17 mouse cellular contexts compared by ENCODE assay signal in genomic region chr5:112098469-112099085, GRCm38 (mm10).
DNase-seq lines count a peak whose midpoint lies in the region; ATAC-seq and TF ChIP-seq lines count a peak whose summit lies in the region.
"Had no signal": no experiment of that assay in that cellular context is flagged by ENCODE, and none has a peak within 500 bp of the region (broad histone marks: within the 10 kb centered on the region; RNA-seq: fewer than 3 reads in every experiment).

No protein-coding gene starts in this region.

- 31% methylated on average over 22 of the region's 22 CpGs for WGBS in forebrain, embryonic 13.5 days
- WGBS in forebrain, embryonic 11.5 days = 57% methylated on average over 22 of the region's 22 CpGs
- 26% methylated on average over 22 of the region's 22 CpGs for WGBS in forebrain, embryonic 15.5 days
- 21% methylated on average over 22 of the region's 22 CpGs for WGBS in hindbrain, postnatal 0 days
- 30% methylated on average over 22 of the region's 22 CpGs for WGBS in neural tube, embryonic 13.5 days
- 55% methylated on average over 22 of the region's 22 CpGs for WGBS in intestine, embryonic 16.5 days

- ATAC-seq in forebrain, embryonic 13.5 days = no peak
- ATAC-seq in forebrain, embryonic 11.5 days (replicated peaks; ENCODE audit: low FRiP score) = no peak
- no peak for ATAC-seq in forebrain, embryonic 15.5 days (replicated peaks)
- ATAC-seq in hindbrain, postnatal 0 days = no peak
- peak; percentile 28; the same call in 1 of the 2 replicates for ATAC-seq in neural tube, embryonic 13.5 days (ENCODE audit: low read depth)
- ATAC-seq in intestine, embryonic 16.5 days = no peak
- ATAC-seq: inflammation-experienced regulatory T-cells, adult 6 months had no signal

- no peaks in the 10 kb centered on the region for H3K36me3 ChIP-seq in forebrain, embryonic 13.5 days (ENCODE audit: poor library complexity, severe bottlenecking)
- H3K36me3 ChIP-seq in forebrain, embryonic 11.5 days (ENCODE audit: control insufficient read depth, insufficient read depth, low read length) = no peaks in the 10 kb centered on the region
- H3K36me3 ChIP-seq in forebrain, embryonic 15.5 days = no peaks in the 10 kb centered on the region
- no peaks in the 10 kb centered on the region for H3K36me3 ChIP-seq in hindbrain, postnatal 0 days (ENCODE audit: insufficient read depth, low read length)
- no peaks in the 10 kb centered on the region for H3K36me3 ChIP-seq in neural tube, embryonic 13.5 days
- no peaks in the 10 kb centered on the region for H3K36me3 ChIP-seq in intestine, embryonic 16.5 days (ENCODE audit: control insufficient read depth, insufficient read depth, low read length)
- H3K36me3 ChIP-seq: embryonic facial prominence, embryonic 15.5 days; limb, embryonic 12.5 days had no signal

- H3K9me3 ChIP-seq in forebrain, embryonic 13.5 days (replicated peaks) = no peaks in the 10 kb centered on the region
- no peaks in the 10 kb centered on the region for H3K9me3 ChIP-seq in forebrain, embryonic 11.5 days (ENCODE audit: control insufficient read depth, low read length)
- no peaks in the 10 kb centered on the region for H3K9me3 ChIP-seq in forebrain, embryonic 15.5 days
- no peaks in the 10 kb centered on the region for H3K9me3 ChIP-seq in hindbrain, postnatal 0 days (ENCODE audit: low read length)
- H3K9me3 ChIP-seq in neural tube, embryonic 13.5 days = no peaks in the 10 kb centered on the region
- H3K9me3 ChIP-seq in intestine, embryonic 16.5 days (ENCODE audit: control insufficient read depth, low read length) = no peaks in the 10 kb centered on the region
- H3K9me3 ChIP-seq: embryonic facial prominence, embryonic 15.5 days; limb, embryonic 12.5 days had no signal

- TF ChIP-seq CTCF in hindbrain, postnatal 0 days (IDR thresholded peaks at IDR 0.05; ENCODE audit: low read depth) = peak; percentile 28; the same call in 1 of the 2 replicates

- peak overlapping the region; percentile 35 for H3K4me2 ChIP-seq in forebrain, embryonic 13.5 days
- no peak overlapping the region for H3K4me2 ChIP-seq in forebrain, embryonic 11.5 days (ENCODE audit: low read depth, low read length, severe bottlenecking)
- peak overlapping the region; percentile 14; the same call in 1 of the 2 replicates for H3K4me2 ChIP-seq in forebrain, embryonic 15.5 days (replicated peaks)
- 0 out of 2 replicates have a peak overlapping the region, but pooled peaks have one; percentile 23 for H3K4me2 ChIP-seq in hindbrain, postnatal 0 days (ENCODE audit: low read depth, low read length)
- H3K4me2 ChIP-seq in neural tube, embryonic 13.5 days = peak overlapping the region; percentile 16
- no peak overlapping the region for H3K4me2 ChIP-seq in intestine, embryonic 16.5 days (ENCODE audit: low read depth, low read length)
- H3K4me2 ChIP-seq: embryonic facial prominence, embryonic 15.5 days; limb, embryonic 12.5 days had no signal

- no peak for DNase-seq in forebrain, embryonic 11.5 days (ENCODE audit: low spot score)
- DNase-seq in hindbrain, postnatal 0 days (ENCODE audit: low spot score) = peak; percentile 67
- DNase-seq in kidney, adult 11 months = no peak
- DNase-seq in kidney, postnatal 25 days = no peak
- DNase-seq: adrenal gland, postnatal 36 days; B cell, adult 2 months; kidney, postnatal 4 days; layer of hippocampus, postnatal 36 days had no signal

- peaks cover 2% of the 10 kb centered on the region; the same call in 1 of the 2 replicates for H3K27me3 ChIP-seq in forebrain, embryonic 13.5 days
- H3K27me3 ChIP-seq in forebrain, embryonic 11.5 days (ENCODE audit: control insufficient read depth, insufficient read depth, low read length) = no peaks in the 10 kb centered on the region
- H3K27me3 ChIP-seq in forebrain, embryonic 15.5 days = no peaks in the 10 kb centered on the region
- H3K27me3 ChIP-seq in hindbrain, postnatal 0 days (ENCODE audit: insufficient read depth, low read length) = no peaks in the 10 kb centered on the region
- peaks cover 14% of the 10 kb centered on the region; the same call in 1 of the 2 replicates for H3K27me3 ChIP-seq in neural tube, embryonic 13.5 days
- H3K27me3 ChIP-seq in intestine, embryonic 16.5 days (replicated peaks; ENCODE audit: control insufficient read depth, insufficient read depth, low read length) = no peaks in the 10 kb centered on the region
- H3K27me3 ChIP-seq: embryonic facial prominence, embryonic 15.5 days had no signal

- H3K4me3 ChIP-seq in forebrain, embryonic 13.5 days = no peak overlapping the region
- H3K4me3 ChIP-seq in forebrain, embryonic 11.5 days (ENCODE audit: low read depth, low read length) = no peak overlapping the region
- no peak overlapping the region for H3K4me3 ChIP-seq in forebrain, embryonic 15.5 days
- no peak overlapping the region for H3K4me3 ChIP-seq in hindbrain, postnatal 0 days (ENCODE audit: low read length)
- no peak overlapping the region for H3K4me3 ChIP-seq in neural tube, embryonic 13.5 days
- no peak overlapping the region for H3K4me3 ChIP-seq in intestine, embryonic 16.5 days (ENCODE audit: low read length)
- H3K4me3 ChIP-seq: embryonic facial prominence, embryonic 15.5 days; limb, embryonic 12.5 days; myocyte had no signal

- H3K27ac ChIP-seq in forebrain, embryonic 13.5 days = peak overlapping the region; percentile 35
- H3K27ac ChIP-seq in forebrain, embryonic 11.5 days (ENCODE audit: low read depth, low read length) = no peak overlapping the region
- peak overlapping the region; percentile 32 for H3K27ac ChIP-seq in forebrain, embryonic 15.5 days (replicated peaks)
- H3K27ac ChIP-seq in hindbrain, postnatal 0 days = 0 out of 2 replicates have a peak overlapping the region, but pooled peaks have one; percentile 26
- H3K27ac ChIP-seq in neural tube, embryonic 13.5 days (replicated peaks) = peak overlapping the region; percentile 77
- no peak overlapping the region for H3K27ac ChIP-seq in intestine, embryonic 16.5 days (ENCODE audit: low read length)
- H3K27ac ChIP-seq: embryonic facial prominence, embryonic 15.5 days; limb, embryonic 12.5 days; macrophage had no signal

- H3K9ac ChIP-seq in forebrain, embryonic 13.5 days = peak overlapping the region; percentile 34
- H3K9ac ChIP-seq in forebrain, embryonic 11.5 days (ENCODE audit: low read length) = no peak overlapping the region
- no peak overlapping the region for H3K9ac ChIP-seq in forebrain, embryonic 15.5 days (replicated peaks)
- H3K9ac ChIP-seq in hindbrain, postnatal 0 days (replicated peaks; ENCODE audit: low read length) = no peak overlapping the region; the same call in 1 of the 2 replicates
- peak overlapping the region; percentile 31; the same call in 1 of the 2 replicates for H3K9ac ChIP-seq in neural tube, embryonic 13.5 days
- no peak overlapping the region for H3K9ac ChIP-seq in intestine, embryonic 16.5 days (ENCODE audit: low read depth, low read length)
- H3K9ac ChIP-seq: embryonic facial prominence, embryonic 15.5 days; limb, embryonic 12.5 days had no signal

- H3K4me1 ChIP-seq in forebrain, embryonic 13.5 days = peaks cover 38% of the 10 kb centered on the region
- peaks cover 9% of the 10 kb centered on the region; the same call in 1 of the 2 replicates for H3K4me1 ChIP-seq in forebrain, embryonic 11.5 days (replicated peaks; ENCODE audit: control insufficient read depth, insufficient read depth, low read length)
- peaks cover 38% of the 10 kb centered on the region for H3K4me1 ChIP-seq in forebrain, embryonic 15.5 days
- peaks cover 17% of the 10 kb centered on the region; the same call in 1 of the 2 replicates for H3K4me1 ChIP-seq in hindbrain, postnatal 0 days (ENCODE audit: insufficient read depth, low read length)
- H3K4me1 ChIP-seq in neural tube, embryonic 13.5 days (replicated peaks) = peaks cover 20% of the 10 kb centered on the region
- H3K4me1 ChIP-seq in intestine, embryonic 16.5 days (ENCODE audit: control insufficient read depth, insufficient read depth, low read length) = peaks cover 3% of the 10 kb centered on the region; the same call in 1 of the 2 replicates
- H3K4me1 ChIP-seq: limb, embryonic 12.5 days had no signal

Comparison
In these comparisons a context has a peak if more than half of its experiments do, and no peak if none do; other contexts are left out.
1. H3K27ac ChIP-seq: peak in forebrain, embryonic 13.5 days (single experiment), forebrain, embryonic 15.5 days (single experiment), hindbrain, postnatal 0 days (single experiment) and neural tube, embryonic 13.5 days (single experiment); none in forebrain, embryonic 11.5 days (single experiment) and intestine, embryonic 16.5 days (single experiment).
2. H3K4me2 ChIP-seq: peak in forebrain, embryonic 13.5 days (single experiment), forebrain, embryonic 15.5 days (single experiment), hindbrain, postnatal 0 days (single experiment) and neural tube, embryonic 13.5 days (single experiment); none in forebrain, embryonic 11.5 days (single experiment) and intestine, embryonic 16.5 days (single experiment).
3. H3K9ac ChIP-seq: peak in forebrain, embryonic 13.5 days (single experiment) and neural tube, embryonic 13.5 days (single experiment); none in forebrain, embryonic 11.5 days (single experiment), forebrain, embryonic 15.5 days (single experiment), hindbrain, postnatal 0 days (single experiment) and intestine, embryonic 16.5 days (single experiment).